Comparison of ENCODE assay signal across 8 mouse cellular contexts in the genomic region with DNA sequence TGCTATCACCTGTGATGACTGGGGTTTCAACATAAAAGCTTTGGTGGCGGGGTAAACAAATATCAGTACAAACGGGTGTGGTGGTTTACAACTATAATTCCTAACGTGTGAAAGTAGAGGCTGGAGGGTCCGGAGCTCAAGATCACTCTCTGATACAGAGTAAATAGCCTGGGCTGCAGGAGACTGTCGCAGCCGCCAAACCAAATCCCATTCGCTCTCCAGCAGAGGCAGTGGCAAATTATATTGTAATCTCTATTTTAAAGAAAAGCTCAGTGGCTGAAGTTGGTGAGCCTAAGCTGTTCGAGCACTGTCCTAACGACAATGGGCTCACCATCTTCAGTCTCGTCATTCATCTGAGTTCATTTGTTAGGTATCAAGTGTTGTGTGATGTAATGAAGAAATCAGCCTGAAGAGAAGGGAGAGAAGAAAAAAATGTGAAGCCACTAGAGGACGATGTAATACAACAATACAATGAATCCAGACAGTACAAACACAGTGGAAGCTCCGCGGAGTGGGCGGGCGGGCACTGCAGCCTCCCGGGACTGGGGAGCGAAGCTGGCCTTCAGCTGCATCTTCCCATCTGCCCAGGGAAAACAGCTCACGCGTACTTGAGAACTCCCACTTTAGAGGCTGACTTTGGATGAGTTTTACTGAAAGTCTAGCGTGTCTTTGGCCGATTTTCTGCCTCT. TPM values are rescaled to one million over a fixed set of nuclear protein-coding genes. Genes with fewer than 3 reads are reported as not detected.
DNase-seq lines count a peak whose midpoint lies in the region; ATAC-seq and TF ChIP-seq lines count a peak whose summit lies in the region.

No protein-coding gene starts in this region.

- no peaks in the 10 kb centered on the region for H3K27me3 ChIP-seq in forebrain, embryonic 16.5 days (replicated peaks; ENCODE audit: control insufficient read depth, insufficient read depth, low read length)
- no peaks in the 10 kb centered on the region for H3K27me3 ChIP-seq in hindbrain, postnatal 0 days (ENCODE audit: insufficient read depth, low read length)

- no peak overlapping the region for H3K27ac ChIP-seq in forebrain, embryonic 16.5 days (ENCODE audit: low read length)
- no peak overlapping the region for H3K27ac ChIP-seq in hindbrain, postnatal 0 days

- H3K4me2 ChIP-seq in forebrain, embryonic 16.5 days (ENCODE audit: low read length), result peak overlapping the region; percentile 31; the same call in 1 of the 2 replicates
- peak overlapping the region; percentile 51 for H3K4me2 ChIP-seq in hindbrain, postnatal 0 days (ENCODE audit: low read depth, low read length)

- intact Hi-C loops in heart, postnatal 36 days (cut with DNase I), result no loop called here
- intact Hi-C loops in left cerebral cortex, postnatal 10 days (cut with DNase I), result loop anchor here (5.0 kb wide), 1 partner anchor 1900 kb away; no protein-coding TSS in a partner anchor

- peak; percentile 77 for ATAC-seq in forebrain, embryonic 16.5 days
- ATAC-seq in hindbrain, postnatal 0 days, result peak; percentile 85

- 0 out of 2 replicates have a peak overlapping the region, but pooled peaks have one; percentile 30 for H3K9ac ChIP-seq in forebrain, embryonic 16.5 days (replicated peaks; ENCODE audit: low read depth, low read length)
- no peak overlapping the region for H3K9ac ChIP-seq in hindbrain, postnatal 0 days (replicated peaks; ENCODE audit: low read length)

- TF ChIP-seq CTCF in hindbrain, postnatal 0 days (IDR thresholded peaks at IDR 0.05; ENCODE audit: low read depth), result peak; percentile 80

- 43% methylated on average over 21 of the region's 21 CpGs for WGBS in forebrain, embryonic 16.5 days
- WGBS in hindbrain, postnatal 0 days, result 36% methylated on average over 21 of the region's 21 CpGs

- no peaks in the 10 kb centered on the region for H3K9me3 ChIP-seq in forebrain, embryonic 16.5 days (ENCODE audit: control insufficient read depth, low read length)
- no peaks in the 10 kb centered on the region for H3K9me3 ChIP-seq in hindbrain, postnatal 0 days (ENCODE audit: low read length)

- H3K4me1 ChIP-seq in forebrain, embryonic 16.5 days (replicated peaks; ENCODE audit: control insufficient read depth, insufficient read depth, low read length), result no peaks in the 10 kb centered on the region
- no peaks in the 10 kb centered on the region for H3K4me1 ChIP-seq in hindbrain, postnatal 0 days (ENCODE audit: insufficient read depth, low read length)

- no peak overlapping the region for H3K4me3 ChIP-seq in forebrain, embryonic 16.5 days (replicated peaks; ENCODE audit: low read length)
- H3K4me3 ChIP-seq in hindbrain, postnatal 0 days (ENCODE audit: low read length), result peak overlapping the region; percentile 15; the same call in 1 of the 2 replicates

- no peaks in the 10 kb centered on the region for H3K36me3 ChIP-seq in forebrain, embryonic 16.5 days (ENCODE audit: control insufficient read depth, insufficient read depth)
- no peaks in the 10 kb centered on the region for H3K36me3 ChIP-seq in hindbrain, postnatal 0 days (ENCODE audit: insufficient read depth, low read length)

- DNase-seq in heart, adult 18-20 months, result peak; percentile 22 to 25
- DNase-seq in heart, postnatal 36 days, result no peak
- DNase-seq in ZHBTc4 (ENCODE audit: low read depth, low spot score), result peak; percentile 61
- peak; percentile 67 for DNase-seq in hindbrain, postnatal 0 days (ENCODE audit: low spot score)
- DNase-seq in left cerebral cortex, postnatal 10 days (ENCODE audit: extremely low spot score in 1 of 2, low spot score in 2 of 2), result peak; percentile 58 to 79
- DNase-seq in right cerebral cortex, postnatal 10 days (ENCODE audit: low spot score in 2 of 2), result peak; percentile 75 to 76
- DNase-seq in T-cell, adult 2 months (ENCODE audit: low spot score), result no peak

RNA-seq across cellular contexts. Expression of gene Slc30a5, which starts 13.8 kb away (rescaled TPM):
- 10 to 100 TPM; 20.1 to 21.8 TPM for total RNA-seq in heart, adult 18-20 months (2021)
- 10 to 100 TPM; 20.1 to 23.0 TPM for total RNA-seq in heart, postnatal 36 days (2021)
- polyA plus RNA-seq in forebrain, embryonic 16.5 days (2015; fragmentation: Nextera tagmentation; extraction: Ambion mirVana), result 34.9 and 38.8 TPM in 2 replicates
- 41.3 and 41.7 TPM in 2 replicates for total RNA-seq in hindbrain, postnatal 0 days (2014; rRNA removed)
- 24.4 and 26.3 TPM in 2 replicates for polyA plus RNA-seq in hindbrain, postnatal 0 days (2015; fragmentation: Nextera tagmentation; extraction: Ambion mirVana)
- 10 to 100 TPM; 40.1 to 42.8 TPM for total RNA-seq in left cerebral cortex, postnatal 10 days (2021)

Comparison
In these comparisons a context has a peak if more than half of its experiments do, and no peak if none do; other contexts are left out.
1. DNase-seq: peak in heart, adult 18-20 months (2 of 2), ZHBTc4 (single experiment), hindbrain, postnatal 0 days (single experiment), left cerebral cortex, postnatal 10 days (2 of 2) and right cerebral cortex, postnatal 10 days (2 of 2); none in heart, postnatal 36 days (0 of 2) and T-cell, adult 2 months (single experiment).